Mouse (Mus musculus) hindbrain, embryonic 15.5 days (tissue): ENCODE results near the gene Gm4871. TPM values are rescaled to one million over a fixed set of nuclear protein-coding genes. Genes with fewer than 3 reads are reported as not detected.

Experiments
- ATAC-seq: fragments of 200-750 bp; cut with Nextera tagmentation; 2 replicates; pipeline ENCODE4 v1.8.0; 2017; ENCODE audit warnings: low read depth, moderate number of reproducible peaks, moderate TSS enrichment; ENCODE audit not compliant: low FRiP score
- H3K27ac ChIP-seq: fragments of 300-500 bp; sonication (generic); replicated peaks from 2 replicates; pipeline ENCODE4 v1.5.1; 2015; ENCODE audit warnings: mild to moderate bottlenecking, inconsistent platforms
- H3K27me3 ChIP-seq: fragments of 300-500 bp; sonication (generic); 2 replicates; pipeline ENCODE4 v1.6.1; 2015; ENCODE audit warnings: control low read depth, inconsistent platforms
- H3K36me3 ChIP-seq: fragments of 300-500 bp; sonication (generic); 2 replicates; pipeline ENCODE4 v1.6.1; 2015; ENCODE audit warnings: control low read depth, inconsistent platforms
- H3K4me1 ChIP-seq: fragments of 300-500 bp; sonication (generic); replicated peaks from 2 replicates; pipeline ENCODE4 v1.6.1; 2015; ENCODE audit warnings: control low read depth, inconsistent platforms
- H3K4me2 ChIP-seq: fragments of 300-500 bp; sonication (generic); 2 replicates; pipeline ENCODE4 v1.6.1; 2015; ENCODE audit warnings: moderate library complexity, mild to moderate bottlenecking, inconsistent platforms
- H3K4me3 ChIP-seq: fragments of 300-500 bp; sonication (generic); 2 replicates; pipeline ENCODE4 v1.5.1; 2015; ENCODE audit warnings: mild to moderate bottlenecking, inconsistent platforms
- H3K9ac ChIP-seq: fragments of 300-500 bp; sonication (generic); 2 replicates; pipeline ENCODE4 v1.6.1; 2015; ENCODE audit warnings: inconsistent platforms
- H3K9me3 ChIP-seq: fragments of 300-500 bp; sonication (generic); 2 replicates; pipeline ENCODE4 v1.6.1; 2016; ENCODE audit warnings: control low read depth, inconsistent platforms
- WGBS: fragments of 180-500 bp; shearing (Covaris S2); methylation state at CpG from one replicate; pipeline ENCODE4 v1.1.7; 2015; 5-methylcytosine and 5-hydroxymethylcytosine counted together
- polyA plus RNA-seq: library from polyadenylated mRNA; unstranded; fragments of >200 nt; fragmentation: Nextera tagmentation; extraction: Ambion mirVana; gene quantifications from 2 replicates; pipeline ENCODE4 v1.2.1, GENCODE M21; 2015

Gm4871 gene
- polyA plus RNA-seq, 1 experiment from 2014 or later, result not detected

DNA sequence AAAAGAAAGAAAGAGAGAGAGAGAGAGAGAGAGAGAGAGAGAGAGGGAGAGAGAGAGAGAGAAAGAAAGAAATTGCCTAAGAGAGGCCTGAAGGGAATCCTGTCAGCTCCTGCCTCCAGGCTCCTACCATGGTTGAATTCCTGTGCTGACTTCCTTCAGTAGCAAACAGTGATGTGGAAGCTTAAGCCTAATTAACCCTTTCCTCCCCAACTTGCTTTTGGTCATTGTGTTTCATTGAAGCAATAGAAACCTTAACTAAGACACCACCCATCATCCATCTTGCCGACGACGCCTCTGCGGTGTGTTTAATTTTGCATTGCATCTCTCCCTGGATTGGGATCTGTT is 43.5 kb downstream of the Gm4871 start:
- Histone ChIP-seq H3K4me2 (no peak overlapping the region), H3K27ac (no peak overlapping the region), H3K4me3 (no peak overlapping the region), H3K4me1 (no peaks in the 10 kb centered on the region), H3K9me3 (no peaks in the 10 kb centered on the region), H3K36me3 (no peaks in the 10 kb centered on the region), H3K9ac (no peak overlapping the region), H3K27me3 (no peaks in the 10 kb centered on the region)
- 0 out of 2 replicates have a peak, but pooled peaks have one; percentile 15 for ATAC-seq
- 90% methylated on average over 4 of the region's 4 CpGs for WGBS

- no peaks in the 10 kb centered on the region for H3K27me3 ChIP-seq
- no peaks in the 10 kb centered on the region for H3K4me1 ChIP-seq
- H3K9ac ChIP-seq, result no peak overlapping the region
- H3K9me3 ChIP-seq, result no peaks in the 10 kb centered on the region
- no peak overlapping the region for H3K4me2 ChIP-seq
- WGBS, result 56% methylated on average over 9 of the region's 9 CpGs
- H3K36me3 ChIP-seq, result no peaks in the 10 kb centered on the region
- ATAC-seq, result peak; percentile 56; the same call in 1 of the 2 replicates
- no peak overlapping the region for H3K27ac ChIP-seq
- H3K4me3 ChIP-seq, result no peak overlapping the region
Measured at GRCm38 (mm10) chr5:144988340-144989060, 44.1 kb downstream of the Gm4871 start.

- H3K4me1 ChIP-seq, result no peaks in the 10 kb centered on the region
- H3K4me3 ChIP-seq, result no peak overlapping the region
- no peaks in the 10 kb centered on the region for H3K27me3 ChIP-seq
- 92% methylated on average over 13 of the region's 13 CpGs for WGBS
- H3K27ac ChIP-seq, result no peak overlapping the region
- no peaks in the 10 kb centered on the region for H3K9me3 ChIP-seq
- ATAC-seq, result no peak
- H3K9ac ChIP-seq, result no peak overlapping the region
- no peaks in the 10 kb centered on the region for H3K36me3 ChIP-seq
- no peak overlapping the region for H3K4me2 ChIP-seq
Measured at GRCm38 (mm10) chr5:144987561-144987960, 45.0 kb downstream of the Gm4871 start.

DNA sequence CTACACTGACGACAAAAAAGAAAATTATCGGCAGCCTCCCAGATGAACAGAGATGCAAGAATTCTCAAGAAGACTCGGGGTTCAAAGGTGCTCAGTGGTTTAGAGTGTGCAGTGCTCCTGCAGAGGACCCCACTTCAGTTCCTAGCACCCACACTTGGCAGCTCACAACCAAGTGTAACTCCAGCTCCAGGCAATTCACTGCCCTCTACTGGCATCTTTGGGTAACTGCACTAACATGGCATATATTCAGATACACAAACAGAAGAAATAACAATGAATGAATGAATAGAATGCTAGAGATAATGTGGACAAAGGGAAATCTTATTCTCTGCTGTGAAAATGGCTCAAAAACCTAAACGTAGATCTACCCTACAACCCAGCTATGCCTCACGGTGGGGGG is 47.7 kb downstream of the Gm4871 start:
- H3K27me3 ChIP-seq, result no peaks in the 10 kb centered on the region
- no peak for ATAC-seq
- no peak overlapping the region for H3K4me2 ChIP-seq
- H3K9me3 ChIP-seq, result no peaks in the 10 kb centered on the region
- no peak overlapping the region for H3K27ac ChIP-seq
- no peaks in the 10 kb centered on the region for H3K4me1 ChIP-seq
- no peak overlapping the region for H3K9ac ChIP-seq
- H3K4me3 ChIP-seq, result no peak overlapping the region
- WGBS, result 97% methylated on average over 5 of the region's 5 CpGs
- no peaks in the 10 kb centered on the region for H3K36me3 ChIP-seq

DNA sequence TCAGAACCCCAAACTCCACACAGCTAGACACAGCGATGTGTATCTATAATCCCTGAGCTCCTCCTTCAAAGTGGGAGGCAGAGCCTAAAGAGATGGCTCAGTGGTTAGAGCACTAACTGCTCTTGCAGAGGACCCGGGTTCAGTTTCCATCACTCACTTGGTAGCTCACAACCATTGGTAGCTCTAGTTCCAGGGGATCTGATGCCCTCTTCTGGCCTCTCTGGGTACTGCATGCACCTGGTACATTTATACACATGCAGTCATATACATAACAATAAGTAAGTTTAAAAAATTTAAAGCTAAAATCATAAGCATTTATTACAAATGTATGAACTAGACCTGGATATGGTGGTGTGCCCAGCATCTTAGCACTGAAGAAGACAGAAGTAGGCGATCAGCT is 49.3 kb downstream of the Gm4871 start:
- no peak overlapping the region for H3K9ac ChIP-seq
- no peak overlapping the region for H3K4me2 ChIP-seq
- H3K27me3 ChIP-seq, result no peaks in the 10 kb centered on the region
- 92% methylated on average over 3 of the region's 3 CpGs for WGBS
- no peak for ATAC-seq
- H3K27ac ChIP-seq, result no peak overlapping the region
- H3K9me3 ChIP-seq, result no peaks in the 10 kb centered on the region
- H3K4me3 ChIP-seq, result no peak overlapping the region
- no peaks in the 10 kb centered on the region for H3K36me3 ChIP-seq
- no peaks in the 10 kb centered on the region for H3K4me1 ChIP-seq

Other genes with a start within 250 kb of the Gm4871 start
- gene Smurf1, start 66.9 kb downstream of the Gm4871 start, polyA plus RNA-seq, result 33.9 and 36.0 TPM in 2 replicates
- gene 1700018F24Rik, start 10.2 kb upstream of the Gm4871 start, polyA plus RNA-seq, result not detected in 2 replicates
- 234 and 236 TPM in 2 replicates for gene Arpc1a, start 51.1 kb upstream of the Gm4871 start, polyA plus RNA-seq
- gene Kpna7, start 51.3 kb upstream of the Gm4871 start, polyA plus RNA-seq, result not detected in 2 replicates
- gene Arpc1b, start 81.5 kb upstream of the Gm4871 start, polyA plus RNA-seq, result 73.2 and 88.7 TPM in 2 replicates
- gene Pdap1, start 107.5 kb upstream of the Gm4871 start, polyA plus RNA-seq, result 114 and 122 TPM in 2 replicates
- 172 and 186 TPM in 2 replicates for gene Bud31, start 107.6 kb upstream of the Gm4871 start, polyA plus RNA-seq
- gene Ptcd1, start 134.4 kb upstream of the Gm4871 start, polyA plus RNA-seq, result 19.7 and 22.4 TPM in 2 replicates
- gene Cpsf4, start 134.5 kb upstream of the Gm4871 start, polyA plus RNA-seq, result 47.3 and 49.7 TPM in 2 replicates
- 716 and 780 TPM in 2 replicates for gene Atp5j2, start 159.3 kb upstream of the Gm4871 start, polyA plus RNA-seq
- gene Zkscan14, start 169.1 kb upstream of the Gm4871 start, polyA plus RNA-seq, result 13.1 and 14.4 TPM in 2 replicates
- gene Zkscan5, start 171.8 kb upstream of the Gm4871 start, polyA plus RNA-seq, result 13.8 and 15.3 TPM in 2 replicates
- gene Zfp655, start 199.0 kb upstream of the Gm4871 start, polyA plus RNA-seq, result 29.0 and 31.6 TPM in 2 replicates
- gene Zscan25, start 247.7 kb upstream of the Gm4871 start, polyA plus RNA-seq, result 0.43 and 0.63 TPM in 2 replicates